Mouse (Mus musculus) liver, embryonic 15.5 days (tissue): ENCODE measurements at regions not wholly inside any gene's neighbourhood (a gene's known extent, or its start where the extent isn't known, plus 50 kb on each side); places are given as distances from the start of the nearest gene placed in this dataset.

Experiments
- ATAC-seq: fragments of 200-750 bp; cut with Nextera tagmentation; 2 replicates; pipeline ENCODE4 v1.8.0; 2017; ENCODE audit warnings: moderate number of reproducible peaks, mild to moderate bottlenecking, moderate library complexity; ENCODE audit not compliant: insufficient read depth
- H3K27ac ChIP-seq: fragments of 300-500 bp; sonication (generic); replicated peaks from 2 replicates; pipeline ENCODE4 v1.5.1; 2015; ENCODE audit warnings: mild to moderate bottlenecking, inconsistent platforms
- H3K27me3 ChIP-seq: fragments of 300-500 bp; sonication (generic); 2 replicates; pipeline ENCODE4 v1.6.1; 2015; ENCODE audit warnings: mild to moderate bottlenecking, inconsistent platforms
- H3K36me3 ChIP-seq: fragments of 300-500 bp; sonication (generic); replicated peaks from 2 replicates; pipeline ENCODE4 v1.6.1; 2015; ENCODE audit warnings: moderate library complexity, mild to moderate bottlenecking, inconsistent platforms
- H3K4me1 ChIP-seq: fragments of 300-500 bp; sonication (generic); replicated peaks from 2 replicates; pipeline ENCODE4 v1.6.1; 2015; ENCODE audit warnings: inconsistent platforms
- H3K4me2 ChIP-seq: fragments of 300-500 bp; sonication (generic); 2 replicates; pipeline ENCODE4 v1.6.1; 2015; ENCODE audit warnings: moderate library complexity, mild to moderate bottlenecking, inconsistent platforms
- H3K4me3 ChIP-seq: fragments of 300-500 bp; sonication (generic); replicated peaks from 2 replicates; pipeline ENCODE4 v1.5.1; 2015; ENCODE audit warnings: mild to moderate bottlenecking, inconsistent platforms
- H3K9ac ChIP-seq: fragments of 300-500 bp; sonication (generic); 2 replicates; pipeline ENCODE4 v1.6.1; 2015; ENCODE audit warnings: moderate library complexity, mild to moderate bottlenecking, inconsistent platforms
- H3K9me3 ChIP-seq: fragments of 300-500 bp; sonication (generic); replicated peaks from 2 replicates; pipeline ENCODE4 v1.6.1; 2016; ENCODE audit warnings: inconsistent platforms
- WGBS: fragments of 180-500 bp; shearing (Covaris S2); methylation state at CpG from one replicate; pipeline ENCODE4 v1.1.7; 2015; ENCODE audit warnings: mixed read lengths; ENCODE audit not compliant: insufficient replicate concordance; 5-methylcytosine and 5-hydroxymethylcytosine counted together

DNA sequence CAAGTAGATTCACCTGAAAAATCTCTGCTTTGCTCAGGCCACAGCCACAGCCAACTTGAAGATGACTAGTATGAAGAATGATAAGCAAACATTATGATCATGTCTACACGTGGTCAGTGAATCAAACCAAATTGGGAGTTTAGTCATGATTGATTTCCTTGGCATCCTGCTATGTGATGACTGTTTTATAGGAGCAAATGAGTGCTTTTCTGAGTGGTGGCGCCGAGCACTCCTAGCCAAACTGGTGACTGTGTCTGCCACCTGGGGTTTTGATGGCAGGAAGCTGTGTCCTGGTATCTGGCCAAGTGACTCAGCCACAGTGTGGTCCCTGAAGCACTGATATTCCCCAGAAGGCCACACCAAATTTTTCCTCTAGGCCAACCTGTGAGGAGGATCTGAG is 152.1 kb upstream of the Pbx1 start:
- H3K4me3 ChIP-seq: no peak overlapping the region
- no peak overlapping the region for H3K4me2 ChIP-seq
- no peaks in the 10 kb centered on the region for H3K36me3 ChIP-seq
- no peak for ATAC-seq
- H3K27me3 ChIP-seq: no peaks in the 10 kb centered on the region
- H3K9me3 ChIP-seq: no peaks in the 10 kb centered on the region
- 47% methylated on average over 3 of the region's 3 CpGs for WGBS
- no peak overlapping the region for H3K27ac ChIP-seq
- H3K9ac ChIP-seq: no peak overlapping the region
- H3K4me1 ChIP-seq: no peaks in the 10 kb centered on the region

DNA sequence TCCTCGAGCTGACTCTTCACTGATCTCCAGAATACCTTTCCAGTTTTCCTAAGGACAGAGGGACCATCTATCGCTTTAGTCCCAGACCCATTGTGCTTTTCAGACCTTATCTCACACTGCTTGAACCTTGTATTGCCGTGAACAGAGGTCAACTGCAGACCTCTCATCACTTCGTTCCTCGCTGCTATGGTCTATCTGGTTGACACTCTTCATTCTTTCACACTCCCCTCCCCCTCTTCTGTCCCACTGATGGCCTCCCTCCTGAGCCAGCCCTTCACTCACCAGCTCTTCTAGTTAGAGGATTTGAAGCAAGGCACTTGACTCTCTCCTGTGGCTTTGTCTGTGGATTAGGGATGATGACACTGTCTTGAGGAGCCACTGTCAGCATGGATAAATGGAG is 150.4 kb upstream of the Pbx1 start:
- H3K36me3 ChIP-seq: no peaks in the 10 kb centered on the region
- no peaks in the 10 kb centered on the region for H3K9me3 ChIP-seq
- ATAC-seq: no peak
- H3K27me3 ChIP-seq: no peaks in the 10 kb centered on the region
- no peak overlapping the region for H3K4me2 ChIP-seq
- H3K27ac ChIP-seq: no peak overlapping the region
- WGBS: 46% methylated on average over 5 of the region's 5 CpGs
- H3K4me1 ChIP-seq: no peaks in the 10 kb centered on the region
- H3K9ac ChIP-seq: no peak overlapping the region
- no peak overlapping the region for H3K4me3 ChIP-seq

DNA sequence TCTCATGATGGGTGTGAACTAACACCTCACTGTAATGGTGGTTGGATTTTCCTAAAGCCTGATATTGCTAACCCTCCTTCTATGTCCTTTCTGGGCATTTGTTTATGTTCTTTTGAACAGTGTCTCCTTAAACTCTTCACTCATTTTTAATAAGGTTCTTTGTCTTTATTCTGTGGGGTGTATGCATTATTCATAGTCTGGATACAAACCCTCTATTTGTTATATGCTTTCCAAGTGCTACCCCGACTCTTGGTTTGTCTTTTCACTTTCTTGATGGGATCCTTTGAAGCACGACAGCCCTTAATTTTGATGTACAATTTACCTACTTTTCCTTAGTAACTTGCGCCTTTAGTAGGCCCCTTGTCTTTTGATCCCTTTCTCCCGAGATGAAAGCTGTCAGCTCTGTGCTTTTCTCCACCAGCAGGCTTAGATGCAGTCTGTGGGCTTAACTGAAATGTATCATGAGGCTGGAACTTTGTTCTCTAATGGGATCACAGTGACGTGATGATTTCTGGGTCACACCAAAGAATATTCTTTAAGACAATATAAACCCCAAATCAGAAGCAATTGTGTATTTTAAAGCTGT is 138.0 kb upstream of the Pbx1 start:
- no peaks in the 10 kb centered on the region for H3K36me3 ChIP-seq
- H3K4me1 ChIP-seq: no peaks in the 10 kb centered on the region
- ATAC-seq: no peak
- H3K9ac ChIP-seq: no peak overlapping the region
- no peaks in the 10 kb centered on the region for H3K27me3 ChIP-seq
- no peak overlapping the region for H3K4me2 ChIP-seq
- no peak overlapping the region for H3K27ac ChIP-seq
- no peak overlapping the region for H3K4me3 ChIP-seq
- H3K9me3 ChIP-seq: no peaks in the 10 kb centered on the region
- WGBS: 55% methylated on average over 5 of the region's 5 CpGs

DNA sequence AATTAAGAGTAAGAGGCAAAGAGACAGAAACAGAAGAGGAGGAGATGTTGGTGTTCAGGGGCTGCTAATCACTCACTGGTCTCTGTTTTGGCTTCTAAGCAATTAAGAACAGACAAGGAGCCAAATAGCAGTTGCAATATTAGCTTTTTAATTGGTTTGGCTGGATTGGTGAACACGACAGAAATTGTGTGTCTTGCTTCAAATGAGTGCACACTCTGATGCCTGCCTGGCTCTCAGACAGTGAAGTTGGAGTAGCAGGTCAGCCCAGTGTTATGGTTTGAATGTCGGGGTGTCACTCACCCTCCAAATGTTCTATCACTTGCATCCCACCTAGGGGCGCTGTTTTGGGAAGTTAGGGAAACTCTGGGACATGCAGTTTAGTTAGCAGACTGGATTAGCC is 120.3 kb upstream of the Pbx1 start:
- ATAC-seq: no peak

DNA sequence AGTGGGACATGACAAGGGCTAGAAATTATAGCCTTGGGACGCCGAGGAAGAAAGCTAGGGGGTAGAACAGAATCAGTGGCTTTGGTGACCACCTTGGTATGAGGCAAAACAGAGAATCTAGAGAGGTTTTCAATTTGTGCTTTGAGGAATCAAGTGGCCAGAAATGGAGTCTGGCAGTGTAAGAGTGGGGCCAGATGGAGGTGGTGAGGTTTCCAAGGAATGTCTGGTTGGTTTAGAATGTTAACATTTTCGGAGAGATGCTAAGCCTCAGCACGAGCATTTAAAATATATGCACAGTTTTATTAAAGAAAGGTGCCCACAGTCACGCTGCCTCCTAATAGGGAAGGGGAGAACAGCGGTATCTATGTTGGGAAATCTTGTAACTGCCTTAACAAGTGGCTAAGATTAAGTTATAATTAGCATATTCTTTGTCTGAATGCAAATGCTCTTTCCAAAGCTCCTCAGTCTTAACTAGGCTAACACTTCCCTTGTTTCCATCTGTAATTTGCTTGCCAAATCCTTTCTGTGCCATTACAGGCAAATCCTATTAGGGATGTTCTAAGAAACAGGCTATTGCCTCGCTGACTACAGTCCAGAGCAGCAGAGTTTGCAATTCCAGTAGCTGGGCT is 117.9 kb upstream of the Pbx1 start:
- Histone ChIP-seq H3K9me3 (no peaks in the 10 kb centered on the region), H3K4me3 (no peak overlapping the region), H3K27ac (no peak overlapping the region), H3K27me3 (no peaks in the 10 kb centered on the region), H3K4me2 (no peak overlapping the region), H3K36me3 (no peaks in the 10 kb centered on the region), H3K9ac (no peak overlapping the region), H3K4me1 (no peaks in the 10 kb centered on the region)
- ATAC-seq: no peak
- WGBS: 40% methylated on average over 7 of the region's 7 CpGs

More for the DNA sequence above, 120.3 kb upstream of the Pbx1 start:
- H3K9me3 ChIP-seq: no peaks in the 10 kb centered on the region
- no peak overlapping the region for H3K27ac ChIP-seq
- no peak overlapping the region for H3K4me2 ChIP-seq
- H3K9ac ChIP-seq: no peak overlapping the region
- H3K4me3 ChIP-seq: no peak overlapping the region
- WGBS: 60% methylated on average over 3 of the region's 3 CpGs
- H3K4me1 ChIP-seq: no peaks in the 10 kb centered on the region
- H3K27me3 ChIP-seq: no peaks in the 10 kb centered on the region
- no peaks in the 10 kb centered on the region for H3K36me3 ChIP-seq

DNA sequence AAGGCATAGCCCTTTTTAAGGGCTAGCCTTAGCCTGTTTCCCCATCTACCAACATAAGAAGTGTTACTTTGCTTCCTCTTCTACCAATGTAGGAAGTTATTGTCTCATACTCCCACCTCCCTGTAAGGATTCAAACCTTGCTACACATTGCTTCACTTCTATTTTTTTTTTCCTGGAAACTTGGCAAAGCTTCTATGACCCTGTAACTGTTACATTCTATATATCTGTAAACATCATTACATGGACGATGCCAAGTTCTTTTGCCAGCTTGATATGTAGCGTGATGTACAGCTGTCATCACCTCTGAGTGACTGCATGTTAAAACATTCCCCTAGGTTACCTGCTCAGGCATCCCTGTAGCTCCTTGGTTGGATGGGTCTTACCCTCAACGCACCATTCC is 114.1 kb upstream of the Pbx1 start:
- no peak for ATAC-seq
- 68% methylated on average over 3 of the region's 3 CpGs for WGBS
- Histone ChIP-seq H3K9ac (no peak overlapping the region), H3K9me3 (no peaks in the 10 kb centered on the region), H3K4me2 (no peak overlapping the region), H3K27ac (no peak overlapping the region), H3K36me3 (no peaks in the 10 kb centered on the region), H3K4me1 (no peaks in the 10 kb centered on the region), H3K27me3 (no peaks in the 10 kb centered on the region), H3K4me3 (no peak overlapping the region)

DNA sequence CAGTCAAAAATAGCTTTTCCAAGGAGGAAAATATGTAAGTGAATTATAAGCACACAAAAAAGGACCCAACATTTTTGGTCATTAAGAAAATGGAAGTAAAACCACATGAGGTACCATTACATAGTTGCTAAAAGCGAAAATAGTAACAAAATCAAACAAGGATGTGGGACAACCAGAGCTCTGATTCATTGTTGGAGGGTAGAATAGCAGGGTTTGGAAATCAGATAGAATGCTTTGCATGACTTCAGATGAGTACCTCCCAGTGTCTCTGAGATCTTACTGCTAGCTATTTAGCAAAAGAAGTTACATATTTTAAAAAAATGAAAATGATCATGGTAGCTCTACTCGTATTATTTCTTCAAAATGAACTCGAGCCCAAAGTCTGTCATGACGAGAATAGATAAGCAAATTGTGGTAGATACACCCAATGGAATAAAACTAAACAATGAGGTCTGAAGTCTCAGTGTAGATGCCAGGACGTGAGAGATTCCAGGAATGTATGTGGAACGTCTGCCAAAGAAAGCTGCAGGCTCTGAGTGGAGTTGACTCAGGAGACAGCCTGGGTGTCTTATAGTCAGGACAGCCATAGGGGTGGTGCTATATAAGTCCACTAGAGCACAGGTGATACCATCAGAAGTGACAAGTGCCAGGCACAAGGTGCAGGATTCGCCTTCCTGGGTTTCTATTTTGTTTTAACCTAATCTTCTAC is 113.2 kb upstream of the Pbx1 start:
- no peak for ATAC-seq
- Histone ChIP-seq H3K4me3 (no peak overlapping the region), H3K9me3 (no peaks in the 10 kb centered on the region), H3K27ac (no peak overlapping the region), H3K4me1 (no peaks in the 10 kb centered on the region), H3K9ac (no peak overlapping the region), H3K27me3 (no peaks in the 10 kb centered on the region), H3K4me2 (no peak overlapping the region), H3K36me3 (no peaks in the 10 kb centered on the region)
- 48% methylated on average over 7 of the region's 7 CpGs for WGBS

DNA sequence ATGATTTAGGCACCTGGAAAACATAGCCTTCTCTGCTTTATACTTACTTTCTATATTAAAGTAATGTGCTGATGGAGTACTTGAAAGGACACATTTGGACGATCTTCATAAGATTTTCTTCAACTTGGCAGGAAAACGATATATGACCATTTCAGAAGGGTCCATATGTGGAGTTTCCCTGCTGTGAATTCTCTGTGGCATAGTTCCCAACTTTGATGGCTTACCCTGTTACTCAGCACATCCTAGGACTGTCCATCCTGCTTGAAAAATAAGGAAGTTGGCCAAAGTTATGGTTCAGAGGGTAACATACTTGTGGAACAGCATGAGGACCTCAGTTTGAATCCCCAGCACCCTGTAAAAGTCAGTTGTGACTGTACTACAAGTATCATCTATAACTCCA is 109.2 kb upstream of the Pbx1 start:
- Histone ChIP-seq H3K4me2 (no peak overlapping the region), H3K9me3 (no peaks in the 10 kb centered on the region), H3K4me1 (no peaks in the 10 kb centered on the region), H3K9ac (no peak overlapping the region), H3K36me3 (no peaks in the 10 kb centered on the region), H3K27me3 (no peaks in the 10 kb centered on the region), H3K4me3 (no peak overlapping the region), H3K27ac (no peak overlapping the region)
- ATAC-seq: no peak
- WGBS: 53% methylated on average over 2 of the region's 2 CpGs

DNA sequence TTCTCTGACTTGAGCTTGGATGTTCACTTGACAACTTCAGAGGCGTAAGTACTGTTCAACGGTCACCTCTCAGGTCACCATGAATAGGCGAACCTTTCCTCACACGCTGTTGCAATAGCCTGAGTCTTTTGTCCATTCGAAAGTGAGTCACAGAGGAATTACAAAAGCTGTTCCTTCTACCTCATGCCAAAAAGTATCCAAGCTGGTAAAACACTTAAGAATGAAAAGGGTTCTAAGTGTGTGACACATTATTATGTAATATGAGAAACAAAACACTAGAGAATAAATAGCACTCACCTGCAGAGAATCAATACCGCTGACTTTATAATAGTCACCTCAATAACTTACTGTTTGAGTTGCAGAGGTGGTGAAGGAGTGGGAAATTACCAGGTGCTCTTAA is 86.0 kb upstream of the Pbx1 start:
- Histone ChIP-seq H3K27ac (no peak overlapping the region), H3K27me3 (no peaks in the 10 kb centered on the region), H3K9me3 (no peaks in the 10 kb centered on the region), H3K4me1 (no peaks in the 10 kb centered on the region), H3K9ac (no peak overlapping the region), H3K36me3 (no peaks in the 10 kb centered on the region), H3K4me3 (no peak overlapping the region), H3K4me2 (no peak overlapping the region)
- WGBS: 74% methylated on average over 6 of the region's 6 CpGs
- ATAC-seq: no peak

DNA sequence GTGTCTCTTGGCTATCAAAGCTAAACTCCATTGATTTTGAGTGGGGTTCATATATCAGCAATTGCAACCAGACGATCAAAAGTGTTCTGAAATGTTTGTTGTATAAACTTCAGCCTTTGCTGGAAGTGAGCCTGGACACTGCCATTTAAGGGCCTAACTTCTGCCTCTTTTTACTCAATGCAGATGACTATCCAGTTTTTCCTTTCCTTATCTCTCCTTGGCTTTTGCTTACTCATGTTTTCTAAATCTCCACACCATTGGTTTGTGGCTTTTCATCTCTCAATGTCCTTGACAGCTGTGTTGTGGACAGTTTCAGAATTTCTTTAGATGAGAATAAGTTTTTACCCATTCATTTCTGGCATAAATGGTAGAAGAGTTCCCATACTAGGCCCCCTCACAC is 74.3 kb upstream of the Pbx1 start:
- Histone ChIP-seq H3K4me1 (no peaks in the 10 kb centered on the region), H3K36me3 (no peaks in the 10 kb centered on the region), H3K9ac (no peak overlapping the region), H3K4me2 (no peak overlapping the region), H3K27ac (no peak overlapping the region), H3K27me3 (no peaks in the 10 kb centered on the region), H3K4me3 (no peak overlapping the region), H3K9me3 (no peaks in the 10 kb centered on the region)
- no peak for ATAC-seq
- 57% methylated on average over 1 of the region's 1 CpGs for WGBS

DNA sequence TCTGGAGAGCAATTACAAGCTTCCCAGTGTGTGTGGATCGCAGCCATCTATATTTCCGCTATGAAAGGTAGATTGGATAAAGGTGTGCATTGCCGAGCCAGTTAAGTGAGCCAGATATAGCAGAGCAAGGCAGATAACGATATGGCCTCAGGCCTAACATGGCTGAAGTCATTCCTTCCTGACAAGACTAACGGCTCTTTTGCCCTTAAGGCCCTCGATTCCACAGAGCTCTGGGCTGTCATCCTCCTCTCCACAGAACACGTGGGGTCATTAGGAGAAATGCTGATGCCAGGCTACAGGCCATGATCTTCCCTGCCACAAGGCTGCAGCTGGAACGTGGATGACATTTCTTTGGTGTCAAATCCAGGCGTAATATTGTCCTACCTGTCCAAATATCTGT is 72.7 kb upstream of the Pbx1 start:
- no peak overlapping the region for H3K9ac ChIP-seq
- no peaks in the 10 kb centered on the region for H3K27me3 ChIP-seq
- H3K4me1 ChIP-seq: no peaks in the 10 kb centered on the region
- H3K4me2 ChIP-seq: no peak overlapping the region
- no peak for ATAC-seq
- H3K36me3 ChIP-seq: no peaks in the 10 kb centered on the region
- H3K4me3 ChIP-seq: no peak overlapping the region
- no peaks in the 10 kb centered on the region for H3K9me3 ChIP-seq
- 67% methylated on average over 9 of the region's 9 CpGs for WGBS
- no peak overlapping the region for H3K27ac ChIP-seq
